Comparison of ENCODE assay signal across 8 mouse cellular contexts in genomic region chr14:25505201-25505671, GRCm38 (mm10). TPM values are rescaled to one million over a fixed set of nuclear protein-coding genes. Genes with fewer than 3 reads are reported as not detected.
DNase-seq lines count a peak whose midpoint lies in the region; ATAC-seq lines count a peak whose summit lies in the region.

No protein-coding gene starts in this region.

- WGBS in intestine, embryonic 16.5 days = 49% methylated on average over 6 of the region's 6 CpGs

- peaks cover 2% of the 10 kb centered on the region for H3K36me3 ChIP-seq in intestine, embryonic 16.5 days (ENCODE audit: control insufficient read depth, insufficient read depth, low read length)

- H3K27ac ChIP-seq in intestine, embryonic 16.5 days (ENCODE audit: low read length) = peak overlapping the region; percentile 52

- ATAC-seq in intestine, embryonic 16.5 days = peak; percentile 22; the same call in 1 of the 2 replicates
- peak; percentile 71 for ATAC-seq in megakaryocyte, adult 5-6 weeks (ENCODE audit: poor library complexity, severe bottlenecking)

- peaks cover 61% of the 10 kb centered on the region for H3K4me1 ChIP-seq in intestine, embryonic 16.5 days (ENCODE audit: control insufficient read depth, insufficient read depth, low read length)

- DNase-seq in kidney, adult 11 months = peak; percentile 73
- DNase-seq in kidney, postnatal 4 days = no peak
- peak; percentile 92 for DNase-seq in adrenal gland, adult 8-10 months
- DNase-seq in urinary bladder, adult 2 months (ENCODE audit: low spot score) = no peak
- DNase-seq in spleen, adult 18-20 months = no peak
- DNase-seq in left cerebral cortex, postnatal 4 days = no peak

- H3K9ac ChIP-seq in intestine, embryonic 16.5 days (ENCODE audit: low read depth, low read length) = 0 out of 2 replicates have a peak overlapping the region, but pooled peaks have one; percentile 34

- H3K4me3 ChIP-seq in intestine, embryonic 16.5 days (ENCODE audit: low read length) = no peak overlapping the region

- H3K4me2 ChIP-seq in intestine, embryonic 16.5 days (ENCODE audit: low read depth, low read length) = no peak overlapping the region

- intact Hi-C loops in left cerebral cortex, postnatal 4 days (cut with DNase I) = no loop called here

- H3K9me3 ChIP-seq in intestine, embryonic 16.5 days (ENCODE audit: control insufficient read depth, low read length) = no peaks in the 10 kb centered on the region

- H3K27me3 ChIP-seq in intestine, embryonic 16.5 days (replicated peaks; ENCODE audit: control insufficient read depth, insufficient read depth, low read length) = no peaks in the 10 kb centered on the region

RNA-seq across cellular contexts. Expression of gene Zmiz1, which starts 46.3 kb away (rescaled TPM):
- total RNA-seq in adrenal gland, adult 8-10 months (2022) = 100 to 1,000 TPM in 2 of 4 experiments, 10 to 100 TPM in 2; 90.3 to 192 (median 125) TPM
- polyA plus RNA-seq in intestine, embryonic 16.5 days (2015; fragmentation: Nextera tagmentation; extraction: Ambion mirVana) = 21.2 and 22.3 TPM in 2 replicates
- total RNA-seq in megakaryocyte, adult 5-6 weeks (2015) = 88.9 and 90.1 TPM in 2 replicates
- total RNA-seq in megakaryocyte, adult 5-6 weeks (2017) = 11.4 and 15.6 TPM in 2 replicates
- polyA plus RNA-seq in urinary bladder, adult 2 months (2012; rRNA removed) = 15.3 and 31.4 TPM in 2 replicates
- total RNA-seq in left cerebral cortex, postnatal 4 days (2021) = 100 to 1,000 TPM; 149 to 152 TPM

Comparison
In these comparisons a context has a peak if more than half of its experiments do, and no peak if none do; other contexts are left out.
1. DNase-seq: peak in kidney, adult 11 months (single experiment) and adrenal gland, adult 8-10 months (single experiment); none in kidney, postnatal 4 days (0 of 2), urinary bladder, adult 2 months (single experiment), spleen, adult 18-20 months (0 of 2) and left cerebral cortex, postnatal 4 days (single experiment).